Mouse (Mus musculus): ENCODE data around the gene Metap1d.

Metap1d gene

GRCm38 (mm10) chr2:71528014-71528713 lies 75.1 kb downstream of the Metap1d start, which contains the start of gene Dlx1:
Gene Dlx1 (plus strand): TSS chr2:71528113.
- DNase-seq: no peak

GRCm38 (mm10) chr2:71528714-71529510 lies 75.8 kb downstream of the Metap1d start:
- DNase-seq: no peak

- peak; percentile 64 to 66 for DNase-seq
Measured at GRCm38 (mm10) chr2:71529511-71530351, 76.7 kb downstream of the Metap1d start.

- DNase-seq: no peak
Measured at GRCm38 (mm10) chr2:71530391-71531123, 77.5 kb downstream of the Metap1d start.

- no peak for DNase-seq
Measured at GRCm38 (mm10) chr2:71531124-71531590, 78.1 kb downstream of the Metap1d start.

- DNase-seq: no peak
Measured at GRCm38 (mm10) chr2:71531990-71532970, 79.2 kb downstream of the Metap1d start.

GRCm38 (mm10) chr2:71533094-71533493 lies 80.0 kb downstream of the Metap1d start:
- DNase-seq: no peak

- DNase-seq: no peak
Measured at GRCm38 (mm10) chr2:71534242-71535052, 81.4 kb downstream of the Metap1d start.

- DNase-seq: no peak
Measured at GRCm38 (mm10) chr2:71540611-71541417, 87.7 kb downstream of the Metap1d start.

GRCm38 (mm10) chr2:71541418-71542226 lies 88.5 kb downstream of the Metap1d start:
- DNase-seq: no peak

- no peak for DNase-seq
Measured at GRCm38 (mm10) chr2:71542227-71542815, 89.2 kb downstream of the Metap1d start.

- DNase-seq: no peak
Measured at GRCm38 (mm10) chr2:71542816-71543301, 89.8 kb downstream of the Metap1d start.

GRCm38 (mm10) chr2:71543531-71543930 lies 90.5 kb downstream of the Metap1d start:
- DNase-seq: no peak

GRCm38 (mm10) chr2:71543948-71544347 lies 90.9 kb downstream of the Metap1d start:
- no peak for DNase-seq

- no peak for DNase-seq
Measured at GRCm38 (mm10) chr2:71544391-71545285, 91.6 kb downstream of the Metap1d start.

- DNase-seq: no peak
Measured at GRCm38 (mm10) chr2:71545401-71545881, 92.4 kb downstream of the Metap1d start.
